Mouse (Mus musculus) kidney, adult 2 months (tissue): ENCODE measurements around the gene Helz.

Source experiments
- CTCF ChIP-seq: fragments of 200-500 bp; conservative IDR thresholded peaks from 2 replicates; pipeline ENCODE4 v1.5.1; 2011; ENCODE audit warnings: low read depth, mild to moderate bottlenecking, control low read depth, low read length, moderate library complexity, mixed read lengths; ENCODE audit not compliant: insufficient read depth, insufficient read length
- POLR2A ChIP-seq: fragments of 200-500 bp; IDR thresholded peaks from one replicate; pipeline ENCODE4 v1.6.1; 2011; ENCODE audit warnings: low read depth, low read length, control low read depth

GRCm38 (mm10) chr11:107720264-107721021 is 172.7 kb downstream of the Helz start:
- TF ChIP-seq CTCF (no peak), POLR2A (no peak)
